Mouse (Mus musculus) bone marrow macrophage, adult 2 months (primary cell): Measurements from ENCODE around the gene Dnal4.

Experiments used
- CTCF ChIP-seq: IDR thresholded peaks from 2 replicates; pipeline ENCODE4 v1.5.1; 2012; ENCODE audit warnings: low read depth, mild to moderate bottlenecking, low read length, moderate library complexity
- POLR2A ChIP-seq: IDR thresholded peaks from 2 replicates; pipeline ENCODE4 v1.6.1; 2012; ENCODE audit warnings: mild to moderate bottlenecking, low read depth, low read length, borderline replicate concordance

DNA sequence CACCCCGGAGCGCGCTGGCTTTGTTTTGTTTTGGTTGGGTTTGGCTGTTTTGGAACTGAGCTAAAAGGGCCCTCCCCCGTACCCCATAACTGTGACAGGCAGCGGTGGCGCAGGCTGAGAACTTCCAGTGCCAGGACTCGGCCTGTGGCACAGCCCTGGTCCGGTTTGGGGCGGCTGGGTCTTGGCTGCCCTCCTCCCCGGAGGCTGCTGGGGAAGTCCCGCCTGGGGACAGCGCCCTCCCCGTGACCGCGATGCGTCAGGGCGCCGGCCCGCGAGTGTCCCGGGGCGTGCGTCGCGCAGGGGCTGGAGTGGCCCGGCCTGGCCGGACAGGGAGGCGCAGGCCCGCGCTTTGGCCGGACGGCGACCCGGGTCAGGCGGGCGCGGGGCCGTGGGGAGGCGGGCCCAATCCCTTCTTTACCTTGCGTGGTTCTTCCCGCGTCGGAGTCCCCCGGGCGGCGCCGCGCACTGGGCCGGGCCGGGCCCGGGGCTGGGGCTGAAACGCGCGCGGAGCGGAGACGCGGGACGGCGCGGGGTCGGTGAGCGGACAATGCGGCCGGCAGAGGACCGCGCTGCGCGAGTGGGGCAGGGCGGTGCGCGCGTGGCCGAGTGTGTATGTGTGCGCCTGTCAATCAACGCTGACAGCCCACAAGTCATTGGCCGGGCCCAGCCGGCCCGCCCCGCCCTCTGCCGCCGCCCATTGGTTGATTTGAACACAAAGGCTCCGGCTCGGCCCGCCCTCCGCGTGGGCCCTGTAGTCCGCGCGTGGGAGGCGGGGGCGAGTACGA, 35.5 kb downstream of the Dnal4 start, which contains the start of gene Sun2:
- TF ChIP-seq CTCF: no peak
- no peak for TF ChIP-seq POLR2A
